Mouse (Mus musculus) hindbrain, embryonic 14.5 days (tissue): ENCODE results near the gene Add2. TPM values are rescaled to one million over a fixed set of nuclear protein-coding genes. Genes with fewer than 3 reads are reported as not detected.
A peak's percentile ranks its signal among the peaks of the same experiment; 100 is the strongest.

Source experiments
- ATAC-seq: fragments of 200-750 bp; cut with Nextera tagmentation; 2 replicates; pipeline ENCODE4 v1.8.0; 2017; ENCODE audit warnings: moderate number of reproducible peaks, mild to moderate bottlenecking, moderate TSS enrichment, moderate library complexity; ENCODE audit not compliant: low FRiP score
- DNase-seq: peaks from one replicate; pipeline ENCODE4 v3.0.0-alpha.2; 2015; ENCODE audit warnings: low spot score
- H3K27ac ChIP-seq: fragments of 300-500 bp; sonication (generic); 2 replicates; pipeline ENCODE4 v1.5.1; 2014; ENCODE audit warnings: mild to moderate bottlenecking, moderate library complexity
- H3K27me3 ChIP-seq: fragments of 300-500 bp; sonication (generic); 2 replicates; pipeline ENCODE4 v1.6.1; 2014; ENCODE audit warnings: mild to moderate bottlenecking, low read length, mixed read lengths; ENCODE audit not compliant: control insufficient read depth, insufficient read depth
- H3K36me3 ChIP-seq: fragments of 300-500 bp; sonication (generic); replicated peaks from 2 replicates; pipeline ENCODE4 v1.6.1; 2014; ENCODE audit not compliant: control insufficient read depth, insufficient read depth
- H3K4me1 ChIP-seq: fragments of 300-500 bp; sonication (generic); replicated peaks from 2 replicates; pipeline ENCODE4 v1.6.1; 2014; ENCODE audit warnings: antibody characterized with exemption, low read length, mixed read lengths; ENCODE audit not compliant: control insufficient read depth, insufficient read depth
- H3K4me2 ChIP-seq: fragments of 300-500 bp; sonication (generic); replicated peaks from 2 replicates; pipeline ENCODE4 v1.6.1; 2014; ENCODE audit warnings: mild to moderate bottlenecking, moderate library complexity
- H3K4me3 ChIP-seq: fragments of 300-500 bp; sonication (generic); replicated peaks from 2 replicates; pipeline ENCODE4 v1.5.1; 2014; ENCODE audit warnings: mild to moderate bottlenecking, low read length
- H3K9ac ChIP-seq: fragments of 300-500 bp; sonication (generic); 2 replicates; pipeline ENCODE4 v1.6.1; 2014
- H3K9me3 ChIP-seq: fragments of 300-500 bp; sonication (generic); 2 replicates; pipeline ENCODE4 v1.6.1; 2016; ENCODE audit warnings: low read length; ENCODE audit not compliant: control insufficient read depth
- WGBS: fragments of 180-500 bp; shearing (Covaris S2); extraction: QIAGEN DNeasy Blood & Tissue Kit; methylation state at CpG from one replicate; pipeline ENCODE4 v1.1.7; 2014; 5-methylcytosine and 5-hydroxymethylcytosine counted together
- polyA plus RNA-seq: library from polyadenylated mRNA; unstranded; fragments of >200 nt; fragmentation: Nextera tagmentation; extraction: Ambion mirVana; gene quantifications from 2 replicates; pipeline ENCODE4 v1.2.1, GENCODE M21; 2014

The Add2 gene
- polyA plus RNA-seq, 1 experiment from 2014 or later = 102 TPM

DNA sequence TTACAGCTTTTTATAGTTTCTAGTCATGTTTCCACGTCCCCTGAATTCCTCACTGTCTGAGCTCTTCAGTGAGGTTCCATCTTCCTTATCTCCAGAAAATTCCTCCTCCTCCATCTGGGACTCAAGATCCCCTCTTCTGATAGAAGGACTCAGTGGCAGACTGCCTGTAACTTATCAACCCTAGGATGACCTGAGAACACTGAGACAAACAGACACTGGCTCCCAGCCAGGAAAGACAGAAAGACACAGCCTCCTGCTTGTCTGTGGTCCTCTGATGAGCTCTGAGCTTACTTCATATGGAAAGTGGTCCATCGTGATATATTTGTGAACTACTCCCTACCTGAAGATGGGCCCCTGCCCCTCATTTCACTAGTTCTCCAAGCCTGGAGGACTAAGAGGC is 126.0 kb downstream of the Add2 start:
- ATAC-seq (no peak), DNase-seq (no peak)
- H3K27ac ChIP-seq = no peak overlapping the region
- H3K27me3 ChIP-seq = no peaks in the 10 kb centered on the region
- H3K4me2 ChIP-seq = no peak overlapping the region
- no peak overlapping the region for H3K9ac ChIP-seq
- no peaks in the 10 kb centered on the region for H3K36me3 ChIP-seq
- H3K4me1 ChIP-seq = 0 out of 2 replicates have a peak, but pooled peaks cover 4% of the 10 kb centered on the region
- no peaks in the 10 kb centered on the region for H3K9me3 ChIP-seq
- no peak overlapping the region for H3K4me3 ChIP-seq
- 74% methylated on average over 2 of the region's 2 CpGs for WGBS

DNA sequence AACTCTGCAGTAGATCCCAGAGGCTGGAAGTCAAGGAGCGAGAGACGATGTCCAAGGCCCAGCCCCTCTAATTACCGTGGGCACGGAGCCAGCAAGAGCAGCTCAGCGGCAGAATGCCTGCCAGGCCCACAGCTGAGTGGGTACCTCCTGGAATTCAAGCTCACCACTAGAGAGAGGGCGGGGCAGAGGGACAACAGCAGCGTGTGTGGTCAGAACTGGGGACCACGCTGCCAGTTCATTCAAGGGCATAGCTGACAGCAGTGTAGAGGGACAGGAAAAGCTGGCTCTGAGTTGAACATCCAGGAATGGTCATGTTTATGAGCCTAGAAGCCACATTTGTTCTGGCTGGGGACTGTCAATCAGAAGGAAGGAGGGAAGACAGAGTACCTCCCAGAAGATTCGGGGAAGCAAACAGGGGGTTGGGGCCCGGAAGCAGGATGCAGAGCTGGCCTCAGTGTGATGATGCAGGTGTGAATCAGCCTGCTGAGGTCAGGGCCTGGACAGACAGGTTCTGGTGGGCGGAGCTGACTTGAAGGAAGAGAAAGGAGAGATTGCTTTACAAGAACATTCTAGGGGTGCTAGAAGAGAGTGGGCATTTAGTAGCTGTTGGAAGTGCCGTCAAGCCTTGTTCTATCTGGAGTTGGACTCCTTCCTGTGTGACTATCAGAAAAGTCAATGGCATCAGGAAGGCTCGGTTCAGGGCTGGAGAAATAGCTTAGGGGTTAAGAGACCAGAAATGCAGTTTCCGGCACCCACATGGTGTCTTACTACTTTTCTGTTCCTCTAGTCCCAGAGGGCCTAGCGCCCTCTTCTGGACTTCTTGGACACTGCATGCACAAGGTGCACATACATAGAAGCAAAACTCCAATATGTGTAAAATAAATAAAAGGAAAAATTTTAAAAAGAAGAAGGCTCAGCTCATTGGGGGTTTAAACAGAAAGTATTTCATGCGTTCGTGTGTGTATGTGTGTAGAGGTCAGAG is 129.1 kb downstream of the Add2 start:
- H3K9ac ChIP-seq = no peak overlapping the region
- H3K27me3 ChIP-seq = no peaks in the 10 kb centered on the region
- H3K4me3 ChIP-seq = no peak overlapping the region
- H3K27ac ChIP-seq = no peak overlapping the region
- H3K36me3 ChIP-seq = no peaks in the 10 kb centered on the region
- ATAC-seq (no peak; the same call in 1 of the 2 replicates), DNase-seq (peak; percentile 44)
- no peak overlapping the region for H3K4me2 ChIP-seq
- no peaks in the 10 kb centered on the region for H3K9me3 ChIP-seq
- 0 out of 2 replicates have a peak, but pooled peaks cover 4% of the 10 kb centered on the region for H3K4me1 ChIP-seq
- 67% methylated on average over 17 of the region's 17 CpGs for WGBS

DNA sequence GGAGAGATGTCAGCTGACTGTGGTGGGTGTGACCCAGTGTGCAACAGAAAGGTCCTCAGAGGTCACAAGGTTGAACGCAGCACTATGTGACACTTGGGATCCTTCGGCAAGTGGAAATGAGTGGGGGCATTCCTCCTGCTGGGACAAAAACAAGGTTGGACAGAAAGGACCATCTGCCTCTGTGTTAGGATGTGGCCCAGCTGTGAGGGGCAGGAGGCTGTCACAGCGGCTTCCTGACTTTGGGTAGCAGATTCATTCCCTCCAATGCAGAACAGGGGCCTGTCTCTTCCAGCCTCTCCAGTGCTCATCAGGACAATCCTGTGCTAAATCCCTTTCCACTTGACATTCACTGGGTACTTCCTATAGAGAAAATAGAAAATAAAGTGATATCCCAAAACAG is 132.4 kb downstream of the Add2 start:
- 54% methylated on average over 3 of the region's 3 CpGs for WGBS
- ATAC-seq (no peak), DNase-seq (no peak)
- Histone ChIP-seq H3K4me2 (no peak overlapping the region), H3K27me3 (no peaks in the 10 kb centered on the region), H3K36me3 (no peaks in the 10 kb centered on the region), H3K4me3 (no peak overlapping the region), H3K9ac (no peak overlapping the region), H3K4me1 (0 out of 2 replicates have a peak, but pooled peaks cover 4% of the 10 kb centered on the region), H3K9me3 (no peaks in the 10 kb centered on the region), H3K27ac (no peak overlapping the region)

DNA sequence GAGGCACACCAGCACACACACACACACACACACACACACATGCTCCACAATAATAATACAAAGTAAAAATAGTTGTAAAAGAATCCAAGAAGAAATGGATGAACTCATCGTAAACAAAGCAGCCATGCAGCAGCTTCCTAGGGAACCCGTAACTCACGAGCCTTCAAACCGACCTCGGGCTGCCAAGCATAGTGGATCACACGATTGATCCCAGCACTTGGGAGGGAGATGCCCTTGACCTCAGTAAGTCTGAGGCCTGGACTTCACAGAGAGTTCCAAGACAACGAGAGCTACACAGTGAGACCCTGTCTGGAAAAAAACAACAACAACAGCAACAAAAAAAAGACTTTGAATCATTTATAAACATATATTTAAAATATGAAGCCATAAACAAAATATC is 133.1 kb downstream of the Add2 start:
- no peak for DNase-seq
- 56% methylated on average over 7 of the region's 7 CpGs for WGBS
- 0 out of 2 replicates have a peak, but pooled peaks cover 4% of the 10 kb centered on the region for H3K4me1 ChIP-seq

DNA sequence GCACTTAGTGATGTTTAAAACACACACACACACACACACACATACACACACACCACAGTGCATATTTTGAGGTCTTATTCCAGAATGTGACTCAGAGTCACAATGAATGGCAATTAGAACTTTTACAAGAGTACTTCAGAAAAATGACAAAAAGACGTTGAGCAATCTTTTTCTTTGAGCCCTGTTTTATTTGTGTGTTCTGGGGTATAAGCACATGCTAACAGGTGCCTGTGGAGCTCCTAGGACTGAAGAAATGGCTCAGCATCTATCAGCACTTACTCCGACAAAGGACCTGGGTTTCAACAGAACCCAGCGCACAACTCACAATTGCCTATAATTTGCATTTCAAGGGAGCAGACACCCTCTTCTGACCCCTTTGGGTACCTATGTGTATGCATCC is 135.5 kb downstream of the Add2 start:
- DNase-seq = no peak
- WGBS = 42% methylated on average over 3 of the region's 3 CpGs
- Histone ChIP-seq H3K4me2 (no peak overlapping the region), H3K27me3 (no peaks in the 10 kb centered on the region), H3K27ac (no peak overlapping the region), H3K36me3 (no peaks in the 10 kb centered on the region), H3K4me3 (no peak overlapping the region), H3K4me1 (no peaks in the 10 kb centered on the region), H3K9ac (no peak overlapping the region), H3K9me3 (no peaks in the 10 kb centered on the region)
- ATAC-seq = no peak

More for the DNA sequence above, 133.1 kb downstream of the Add2 start:
- Histone ChIP-seq H3K27ac (no peak overlapping the region), H3K4me2 (no peak overlapping the region), H3K27me3 (no peaks in the 10 kb centered on the region), H3K4me3 (no peak overlapping the region), H3K36me3 (no peaks in the 10 kb centered on the region), H3K9me3 (no peaks in the 10 kb centered on the region), H3K9ac (no peak overlapping the region)
- no peak for ATAC-seq

DNA sequence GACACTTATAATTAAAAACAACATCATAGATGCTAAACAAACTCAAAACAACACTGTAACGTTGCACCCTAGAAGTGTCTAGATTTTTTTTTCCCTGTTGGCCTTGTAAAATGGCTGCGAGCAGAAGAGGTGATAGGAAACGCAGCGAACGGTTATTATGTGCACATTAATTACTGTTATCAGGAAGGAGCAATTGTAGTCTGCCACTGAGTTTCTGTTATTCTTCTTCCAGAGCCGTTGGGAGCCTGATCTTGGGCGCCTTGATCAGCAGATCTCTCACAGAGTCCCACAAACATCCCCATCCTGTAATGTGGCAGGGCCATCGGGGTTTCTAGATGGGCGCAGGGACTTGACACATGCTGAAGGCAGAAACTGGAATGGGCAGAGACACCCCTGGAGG is 137.9 kb downstream of the Add2 start:
- Histone ChIP-seq H3K4me2 (no peak overlapping the region), H3K4me1 (no peaks in the 10 kb centered on the region), H3K36me3 (no peaks in the 10 kb centered on the region), H3K27me3 (no peaks in the 10 kb centered on the region), H3K4me3 (no peak overlapping the region), H3K9me3 (no peaks in the 10 kb centered on the region), H3K9ac (no peak overlapping the region), H3K27ac (no peak overlapping the region)
- ATAC-seq = no peak
- DNase-seq = no peak
- WGBS = 86% methylated on average over 9 of the region's 9 CpGs

DNA sequence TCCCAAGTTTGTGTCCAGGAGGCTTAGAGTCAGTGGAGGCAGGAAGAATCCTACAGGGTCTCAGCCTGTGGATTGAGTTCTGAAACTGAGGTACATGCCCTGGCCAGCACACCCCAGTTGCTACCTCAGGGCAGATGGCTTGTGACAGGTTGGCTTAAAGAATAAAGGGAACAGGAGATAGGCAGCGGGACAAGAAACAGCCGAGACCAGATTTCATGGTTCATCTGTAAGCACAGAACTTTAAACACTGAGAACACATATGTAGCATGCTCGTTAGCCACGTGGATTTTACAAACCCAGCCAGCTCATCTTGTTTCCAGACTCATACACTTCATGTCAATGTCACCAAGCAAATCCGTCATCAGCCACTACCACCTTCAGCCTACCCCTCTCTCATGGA is 139.4 kb downstream of the Add2 start:
- H3K4me1 ChIP-seq = no peaks in the 10 kb centered on the region
- no peak for DNase-seq
- H3K4me3 ChIP-seq = no peak overlapping the region
- no peaks in the 10 kb centered on the region for H3K9me3 ChIP-seq
- WGBS = 79% methylated on average over 5 of the region's 5 CpGs
- ATAC-seq = no peak
- H3K4me2 ChIP-seq = no peak overlapping the region
- no peak overlapping the region for H3K27ac ChIP-seq
- no peak overlapping the region for H3K9ac ChIP-seq
- H3K27me3 ChIP-seq = no peaks in the 10 kb centered on the region
- no peaks in the 10 kb centered on the region for H3K36me3 ChIP-seq

DNA sequence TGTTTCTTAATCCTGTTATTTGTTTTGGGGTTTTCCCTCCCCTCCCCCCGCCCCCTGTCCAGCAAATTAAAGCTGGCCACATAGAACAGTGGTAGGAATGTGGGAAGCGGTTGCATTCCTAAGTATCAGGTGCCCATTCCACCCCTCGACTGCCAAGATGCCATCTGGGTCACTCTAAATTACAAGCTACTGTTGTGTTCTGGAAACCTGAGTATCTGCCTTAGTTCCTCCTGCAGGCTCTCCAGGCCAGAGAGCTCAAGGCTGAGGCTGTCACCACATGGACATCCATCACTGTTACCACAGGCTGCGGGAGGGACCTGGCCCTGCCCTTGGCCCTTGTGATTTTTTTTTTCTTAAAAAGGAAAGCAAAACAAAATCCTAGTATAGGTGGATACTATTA is 140.7 kb downstream of the Add2 start:
- H3K4me3 ChIP-seq = no peak overlapping the region
- no peaks in the 10 kb centered on the region for H3K27me3 ChIP-seq
- no peak overlapping the region for H3K27ac ChIP-seq
- H3K4me1 ChIP-seq = no peaks in the 10 kb centered on the region
- DNase-seq (no peak), ATAC-seq (no peak)
- no peak overlapping the region for H3K4me2 ChIP-seq
- no peaks in the 10 kb centered on the region for H3K36me3 ChIP-seq
- 80% methylated on average over 4 of the region's 4 CpGs for WGBS
- H3K9ac ChIP-seq = no peak overlapping the region
- H3K9me3 ChIP-seq = no peaks in the 10 kb centered on the region
